Mouse (Mus musculus): ENCODE results near the gene Mdm4.
A peak's percentile ranks its signal among the peaks of the same experiment; 100 is the strongest.

Gene Mdm4

DNA sequence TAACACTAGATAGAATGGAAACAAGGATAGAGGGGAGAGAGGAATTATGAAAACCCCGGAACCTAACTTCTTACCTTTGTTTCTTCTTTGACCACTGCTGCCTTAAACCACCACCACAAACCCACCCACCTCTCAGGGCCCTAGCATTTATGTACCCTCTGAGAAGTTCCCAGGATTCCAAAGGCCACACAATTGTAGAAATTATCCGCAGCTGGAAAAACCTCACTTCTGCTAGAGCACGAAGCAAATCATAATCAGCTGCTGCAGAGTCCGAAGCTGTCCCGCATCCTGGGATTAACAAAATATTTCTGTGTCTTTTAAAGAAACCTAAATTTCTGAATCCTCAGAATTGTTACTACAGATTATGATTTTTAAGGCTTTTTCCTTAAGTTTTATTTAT, at the start of gene Mdm4:
TSS of gene Mdm4 (minus strand) at position 101 of the 400 bp plus-strand sequence.
- DNase-seq (ENCODE audit: low spot score) = no peak

DNA sequence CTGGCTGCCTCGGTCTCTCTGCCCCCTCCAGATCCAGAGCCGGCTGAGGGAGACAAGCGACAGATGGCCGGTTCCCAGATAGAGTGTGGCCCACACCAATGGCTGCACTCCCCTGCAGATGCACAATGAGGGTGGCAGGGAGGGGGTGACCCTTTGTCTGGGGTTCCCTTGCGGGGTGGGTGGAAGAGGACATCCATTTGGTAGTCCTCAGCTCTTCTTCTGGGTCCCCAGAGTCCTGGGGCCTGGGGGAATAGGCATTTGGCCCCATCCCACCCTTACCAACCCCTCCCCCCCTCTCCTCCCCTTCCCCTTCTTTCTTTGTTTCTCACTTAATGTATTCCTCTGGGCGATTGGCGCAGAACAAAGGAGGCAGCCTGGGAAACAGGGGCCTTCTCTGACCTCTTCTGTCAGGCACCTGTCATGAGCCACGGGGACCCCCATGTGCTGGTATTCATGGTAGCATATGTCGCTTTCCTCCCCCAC, 49.8 kb upstream of the Mdm4 start:
- peak; percentile 82 for DNase-seq (ENCODE audit: low spot score)

GRCm38 (mm10) chr1:133079509-133079908, 49.1 kb upstream of the Mdm4 start:
- DNase-seq (ENCODE audit: low spot score) = peak; percentile 66

DNA sequence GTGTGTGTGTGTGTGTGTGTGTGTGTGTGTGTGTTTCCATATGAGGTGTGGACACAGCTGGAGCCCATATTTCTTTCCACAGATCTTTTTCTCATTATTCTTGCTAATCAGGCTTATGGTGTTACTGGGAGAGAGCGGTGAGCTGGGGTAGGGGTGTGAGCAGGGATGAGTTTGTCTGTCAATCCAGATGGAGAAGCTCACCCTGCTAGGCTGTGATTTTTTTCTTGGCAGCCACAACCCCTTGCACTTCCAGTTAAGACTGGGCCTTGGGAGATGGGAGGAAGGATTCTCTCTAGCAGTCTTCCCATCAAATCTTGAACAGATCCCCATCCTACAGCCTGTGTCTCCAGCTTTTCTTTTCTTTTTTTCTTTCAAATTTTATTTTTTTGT, 48.0 kb upstream of the Mdm4 start:
- no peak for DNase-seq (ENCODE audit: low spot score)

GRCm38 (mm10) chr1:133077606-133078337, 47.4 kb upstream of the Mdm4 start:
- peak; percentile 37 for DNase-seq (ENCODE audit: low spot score)

DNA sequence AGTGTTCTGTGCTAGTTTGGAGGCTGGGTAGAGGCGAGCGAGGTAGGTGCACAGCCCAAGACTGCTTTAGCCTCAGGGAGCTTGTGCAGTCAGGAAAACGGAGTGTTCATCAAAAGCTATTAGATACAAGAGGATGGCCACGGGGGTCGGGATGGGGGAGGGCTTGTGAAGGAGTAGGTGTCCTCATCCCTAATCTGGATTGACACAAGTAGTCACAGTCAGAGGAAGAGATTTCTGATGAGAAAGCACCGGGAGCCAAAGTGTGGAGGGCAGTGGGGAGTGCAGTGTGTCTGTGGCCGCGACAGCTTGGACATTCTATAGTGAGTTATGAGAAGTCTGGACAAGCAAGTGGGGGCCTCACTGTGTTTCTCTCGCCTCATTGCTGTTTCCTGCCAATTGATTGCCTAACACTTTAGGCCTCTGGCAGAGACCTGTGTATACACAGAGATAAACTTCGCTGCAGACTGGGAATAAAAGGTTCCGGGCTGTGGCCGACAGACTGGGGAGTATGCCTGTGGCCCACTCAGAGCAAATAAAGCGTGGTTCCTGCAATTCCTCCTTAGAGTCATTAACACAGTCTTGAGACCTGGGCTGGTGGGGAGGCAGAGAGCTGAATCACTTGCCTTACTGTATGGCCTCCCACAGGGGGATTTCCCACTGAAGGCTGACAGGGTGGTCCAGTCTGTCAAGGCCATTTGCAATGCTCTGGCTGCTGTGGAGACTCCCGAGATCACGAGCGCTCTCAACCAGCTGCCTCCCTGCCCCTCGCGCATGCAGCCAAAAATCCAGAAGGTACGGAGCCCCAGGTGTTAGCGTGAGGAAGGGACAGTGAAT, 46.5 kb upstream of the Mdm4 start:
- DNase-seq (ENCODE audit: low spot score) = peak; percentile 39

GRCm38 (mm10) chr1:133075651-133076400, 45.5 kb upstream of the Mdm4 start:
- DNase-seq (ENCODE audit: low spot score) = no peak

DNA sequence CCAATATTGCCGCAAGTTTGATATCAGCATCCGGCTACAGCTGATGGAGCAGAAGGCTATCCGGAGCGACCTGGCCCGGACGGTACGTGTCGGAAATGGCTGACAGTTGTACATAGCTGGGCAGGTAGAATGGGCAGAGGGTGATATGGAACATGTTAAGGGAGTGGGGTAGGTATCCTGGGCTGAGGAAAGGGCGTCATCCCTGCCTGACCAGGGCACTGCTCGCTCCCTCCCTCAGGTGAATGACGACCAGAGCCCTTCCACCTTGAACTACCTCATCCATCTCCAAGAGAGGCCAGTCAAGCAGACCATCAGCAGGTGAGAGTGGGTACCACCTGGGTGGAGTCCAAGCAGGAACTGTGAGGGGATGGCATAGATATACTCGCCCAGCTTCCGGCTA, 44.2 kb upstream of the Mdm4 start:
- DNase-seq (ENCODE audit: low spot score) = no peak

DNA sequence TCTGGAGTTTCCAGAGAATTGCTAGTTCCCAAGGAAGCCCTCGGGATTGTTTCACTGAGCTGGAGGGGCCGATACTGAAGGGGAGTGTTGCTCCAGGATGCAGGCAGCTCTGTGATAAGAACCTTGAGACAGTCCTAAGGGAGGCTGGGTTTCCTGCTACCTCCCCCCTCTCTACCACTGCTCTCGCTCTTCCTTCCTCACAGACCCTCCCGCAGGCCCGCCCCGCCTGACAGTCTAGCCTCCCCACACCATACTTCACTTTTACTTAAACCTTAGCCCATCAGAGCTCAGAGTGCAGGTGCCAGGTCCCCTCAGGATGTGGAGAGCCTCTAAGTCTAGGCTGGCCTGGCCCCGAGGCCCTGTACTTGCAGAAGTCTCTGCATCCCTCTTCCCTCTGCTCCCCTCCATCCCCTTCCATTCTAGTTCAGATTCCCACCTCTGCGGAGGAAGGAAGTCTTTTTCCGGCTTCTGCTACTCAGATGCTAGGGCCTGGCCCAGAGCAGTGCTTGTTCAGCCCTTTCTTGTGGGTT, 43.0 kb upstream of the Mdm4 start:
- no peak for DNase-seq (ENCODE audit: low spot score)

- DNase-seq (ENCODE audit: low spot score) = no peak
Observed at GRCm38 (mm10) chr1:133071666-133072381, 41.5 kb upstream of the Mdm4 start.

- DNase-seq (ENCODE audit: low spot score) = peak; percentile 52
Observed at GRCm38 (mm10) chr1:133070157-133070556, 39.8 kb upstream of the Mdm4 start.

DNA sequence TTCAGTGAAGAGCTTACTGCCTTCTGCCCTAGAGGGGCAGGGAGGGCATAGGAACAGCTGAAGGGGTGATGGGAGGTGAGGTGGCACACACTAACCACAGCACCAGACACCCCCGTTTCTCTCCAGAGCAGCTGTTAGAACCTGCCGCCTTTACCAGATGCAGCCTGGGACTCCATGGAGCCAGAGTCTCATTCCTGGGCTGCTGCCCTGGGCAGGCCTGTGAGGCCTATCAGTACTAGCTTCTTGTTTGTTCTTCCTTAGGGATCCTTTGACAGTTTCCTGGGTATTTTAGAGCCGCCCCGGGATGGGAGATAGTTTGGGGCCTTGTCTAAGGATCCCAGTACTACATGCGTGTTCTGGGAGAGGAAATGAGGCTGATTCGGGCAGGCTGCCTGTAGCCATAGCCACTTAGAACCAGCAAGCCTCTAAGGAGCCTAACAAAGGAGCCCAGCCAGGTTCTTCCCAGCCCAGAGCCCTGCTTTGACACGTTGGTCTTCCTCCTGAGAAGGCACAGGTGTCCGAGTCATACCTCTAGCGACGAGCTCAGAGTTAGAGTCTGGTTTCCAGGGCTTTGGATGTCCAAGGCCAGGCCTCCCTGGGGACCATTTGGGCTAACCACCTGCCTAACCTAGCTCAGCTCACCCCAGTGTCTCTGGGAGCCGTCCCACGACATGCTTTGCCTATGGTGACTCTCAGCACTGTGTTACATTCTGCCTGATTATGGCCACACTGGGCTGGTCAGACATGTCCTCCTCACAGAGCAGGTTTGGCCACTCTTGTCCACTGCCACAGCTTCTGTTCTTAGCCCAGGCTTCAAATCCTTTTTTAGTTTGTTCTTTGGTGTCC, 39.1 kb upstream of the Mdm4 start:
- DNase-seq (ENCODE audit: low spot score) = no peak

- DNase-seq (ENCODE audit: low spot score) = no peak
Observed at GRCm38 (mm10) chr1:133068669-133069274, 38.4 kb upstream of the Mdm4 start.

- DNase-seq (ENCODE audit: low spot score) = no peak
Observed at GRCm38 (mm10) chr1:133068268-133068667, 37.9 kb upstream of the Mdm4 start.

- no peak for DNase-seq (ENCODE audit: low spot score)
Observed at GRCm38 (mm10) chr1:133063164-133063563, 32.8 kb upstream of the Mdm4 start.

- no peak for DNase-seq (ENCODE audit: low spot score)
Observed at GRCm38 (mm10) chr1:133060681-133061080, 30.3 kb upstream of the Mdm4 start.

DNA sequence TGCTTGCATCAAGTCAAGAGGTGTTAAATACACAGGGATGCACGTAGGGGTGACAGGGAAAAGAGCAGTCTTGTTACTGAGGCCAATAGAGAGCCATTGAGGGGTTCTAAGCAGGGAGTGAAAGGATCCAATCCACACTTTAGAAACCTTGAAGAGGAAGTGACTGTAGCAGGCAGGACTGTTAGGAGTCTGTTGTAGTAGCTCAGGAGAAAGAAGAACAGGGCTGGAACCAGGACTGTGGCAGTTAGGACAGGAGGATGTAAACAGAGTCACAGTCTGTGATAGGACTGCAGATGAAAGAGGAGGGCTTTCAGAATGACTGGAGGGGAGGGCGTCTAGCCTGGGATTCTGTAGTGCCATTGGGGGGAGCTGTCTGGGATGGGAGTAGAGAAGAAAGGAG, 29.2 kb upstream of the Mdm4 start:
- no peak for DNase-seq (ENCODE audit: low spot score)

GRCm38 (mm10) chr1:133057345-133058034, 27.1 kb upstream of the Mdm4 start:
- DNase-seq (ENCODE audit: low spot score) = no peak

DNA sequence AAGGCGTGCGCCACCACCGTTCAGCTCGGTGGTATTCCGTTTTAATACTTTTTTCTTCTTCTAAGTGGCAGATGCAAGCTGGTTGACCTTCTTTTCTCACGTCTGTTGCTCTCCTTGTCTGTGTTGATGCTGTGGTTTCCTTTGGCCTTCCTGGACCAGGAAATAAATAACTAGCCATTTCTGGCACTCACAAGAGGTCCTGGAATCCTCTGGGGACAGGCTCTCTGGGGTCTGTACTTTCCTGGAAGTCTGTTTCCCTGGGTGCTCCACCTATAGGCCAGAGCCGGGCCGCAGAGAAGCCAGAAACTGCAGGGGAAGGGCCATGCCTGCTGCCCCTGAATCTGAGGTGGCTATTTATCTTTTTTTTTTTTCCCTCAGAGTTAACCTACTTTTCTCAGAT, 24.0 kb upstream of the Mdm4 start:
- no peak for DNase-seq (ENCODE audit: low spot score)

GRCm38 (mm10) chr1:133053034-133053433, 22.7 kb upstream of the Mdm4 start:
- no peak for DNase-seq (ENCODE audit: low spot score)
